Mouse (Mus musculus) macrophage (primary cell): ENCODE data around the gene Nt5c1b. TPM values are rescaled to one million over a fixed set of nuclear protein-coding genes. Genes with fewer than 3 reads are reported as not detected.

Experiments used
- H3K27ac ChIP-seq: fragments of 350-480 bp; formaldehyde crosslinking; 2 replicates; pipeline ENCODE4 v1.9.0; 2021
- H3K36me3 ChIP-seq: fragments of 350-480 bp; formaldehyde crosslinking; 2 replicates; pipeline ENCODE4 v1.9.0; 2021; ENCODE audit errors: inconsistent target
- H3K4me3 ChIP-seq: fragments of 350-480 bp; formaldehyde crosslinking; 2 replicates; pipeline ENCODE4 v1.9.0; 2021; ENCODE audit errors: inconsistent target
- H3K79me2 ChIP-seq: fragments of 350-480 bp; formaldehyde crosslinking; 2 replicates; pipeline ENCODE4 v1.9.0; 2021; ENCODE audit errors: inconsistent target
- WGBS: methylation state at CpG from one replicate; pipeline ENCODE4 v1.1.7; 2026; ENCODE audit warnings: inconsistent platforms; ENCODE audit not compliant: missing documents; 5-methylcytosine and 5-hydroxymethylcytosine counted together
- polyA plus RNA-seq: library from polyadenylated mRNA; stranded (reverse); fragments of 250-400 nt; gene quantifications from 3 replicates; pipeline ENCODE4 v1.2.4, GENCODE M21; 2018; ENCODE audit warnings: inconsistent platforms

Gene Nt5c1b
- polyA plus RNA-seq, 1 experiment from 2014 or later: not detected

GRCm38 (mm10) chr12:10438054-10439001, 68.6 kb downstream of the Nt5c1b start:
- H3K79me2 ChIP-seq: no peaks in the 10 kb centered on the region

More at GRCm38 (mm10) chr12:10438054-10439001, 68.6 kb downstream of the Nt5c1b start:
- H3K27ac ChIP-seq: no peak overlapping the region
- no peaks in the 10 kb centered on the region for H3K36me3 ChIP-seq
- 35% methylated on average over 15 of the region's 15 CpGs for WGBS
- no peak overlapping the region for H3K4me3 ChIP-seq

Other genes with a start within 250 kb of the Nt5c1b start
- gene Rdh14, start 20.8 kb downstream of the Nt5c1b start, polyA plus RNA-seq: 17.2 to 21.0 TPM (median 19.2 TPM) in 3 replicates